Mouse (Mus musculus): ENCODE results near the gene Ank. TPM values are rescaled to one million over a fixed set of nuclear protein-coding genes. Genes with fewer than 3 reads are reported as not detected.

The Ank gene
- polyA plus RNA-seq, 1 experiment from 2014 or later, result 10.4 TPM

DNA sequence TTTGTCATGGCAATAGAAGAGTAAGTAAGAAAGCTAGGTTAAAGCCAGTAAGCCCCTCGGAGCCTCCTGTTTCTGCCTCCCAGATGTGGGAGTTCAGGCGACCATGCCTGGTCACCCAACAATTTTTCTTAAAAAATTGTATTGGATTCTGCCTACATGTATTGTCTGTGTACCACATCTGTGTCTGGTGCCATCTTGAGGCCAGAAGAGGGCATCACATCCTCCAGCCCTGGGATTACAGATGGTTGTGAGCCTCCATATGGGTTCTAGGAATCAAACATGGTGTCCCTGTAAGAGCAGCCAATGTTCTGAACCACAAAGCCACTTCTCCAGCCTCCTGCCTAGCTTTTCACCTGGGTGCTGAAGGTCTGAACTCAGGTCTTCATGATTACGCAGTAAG lies 176.4 kb downstream of the Ank start:
- no peak overlapping the region for H3K4me3 ChIP-seq
- no peaks in the 10 kb centered on the region; the same call in 1 of the 2 replicates for H3K27me3 ChIP-seq
- H3K9me3 ChIP-seq, result 0 out of 2 replicates have a peak, but pooled peaks cover 3% of the 10 kb centered on the region
- H3K9ac ChIP-seq (replicated peaks), result no peak overlapping the region
- H3K36me3 ChIP-seq, result no peaks in the 10 kb centered on the region
- no peak overlapping the region for H3K4me2 ChIP-seq (replicated peaks)
- no peak overlapping the region for H3K27ac ChIP-seq (replicated peaks)
- ATAC-seq (ENCODE audit: low FRiP score, low read depth), result no peak
- WGBS, result 85% methylated on average over 3 of the region's 3 CpGs
- no peaks in the 10 kb centered on the region for H3K4me1 ChIP-seq

Small RNA genes within 50 kb of the gene (microRNA-seq; reads per million reads assigned to microRNA genes)
- not detected for gene Mir7117

Other genes starting within 250 kb of the Ank start
- 29.0 and 30.4 TPM in 2 replicates for gene Otulin, start 164.0 kb downstream of the Ank start, polyA plus RNA-seq (2016; fragmentation: Nextera tagmentation; extraction: Ambion mirVana)
- 7.7 and 8.0 TPM in 2 replicates for gene Otulinl, start 214.9 kb downstream of the Ank start, polyA plus RNA-seq (2016; fragmentation: Nextera tagmentation; extraction: Ambion mirVana)